Mouse (Mus musculus): Measurements from ENCODE around the gene Cdc42bpg. TPM values are rescaled to one million over a fixed set of nuclear protein-coding genes. Genes with fewer than 3 reads are reported as not detected.

Cdc42bpg gene
- total RNA-seq, 2 experiments from 2014 or later = 3.4 to 3.9 TPM

DNA sequence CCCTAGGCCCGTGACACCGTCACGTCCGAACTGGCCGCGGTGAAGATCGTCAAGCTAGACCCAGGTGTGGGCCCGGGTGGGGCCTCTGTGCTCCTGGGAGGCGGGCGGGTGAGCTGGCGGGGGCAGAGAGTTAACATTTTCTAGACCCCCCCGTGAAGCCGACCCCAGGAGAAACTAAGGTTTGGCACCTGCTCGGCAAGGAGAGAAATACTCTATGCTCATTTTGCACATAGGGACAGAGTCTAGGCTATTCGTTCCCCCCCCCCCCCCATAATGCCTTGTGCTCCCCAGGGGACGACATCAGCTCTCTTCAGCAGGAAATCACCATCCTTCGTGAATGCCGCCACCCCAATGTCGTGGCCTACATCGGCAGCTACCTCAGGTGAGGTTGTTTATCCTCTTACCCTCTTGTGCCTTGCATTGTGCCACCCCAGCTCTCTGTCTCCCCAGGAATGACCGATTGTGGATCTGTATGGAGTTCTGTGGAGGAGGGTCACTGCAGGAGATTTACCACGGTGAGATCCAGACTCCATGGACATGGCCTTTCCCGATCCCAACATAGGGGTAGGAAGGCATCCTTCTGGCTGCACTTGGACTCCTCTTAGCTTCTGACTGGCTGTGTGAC lies 35.3 kb downstream of the Cdc42bpg start:
- intact Hi-C loops (cut with DNase I; ENCODE audit: low total_unique reads) = no loop called here
- no peak for DNase-seq

DNA sequence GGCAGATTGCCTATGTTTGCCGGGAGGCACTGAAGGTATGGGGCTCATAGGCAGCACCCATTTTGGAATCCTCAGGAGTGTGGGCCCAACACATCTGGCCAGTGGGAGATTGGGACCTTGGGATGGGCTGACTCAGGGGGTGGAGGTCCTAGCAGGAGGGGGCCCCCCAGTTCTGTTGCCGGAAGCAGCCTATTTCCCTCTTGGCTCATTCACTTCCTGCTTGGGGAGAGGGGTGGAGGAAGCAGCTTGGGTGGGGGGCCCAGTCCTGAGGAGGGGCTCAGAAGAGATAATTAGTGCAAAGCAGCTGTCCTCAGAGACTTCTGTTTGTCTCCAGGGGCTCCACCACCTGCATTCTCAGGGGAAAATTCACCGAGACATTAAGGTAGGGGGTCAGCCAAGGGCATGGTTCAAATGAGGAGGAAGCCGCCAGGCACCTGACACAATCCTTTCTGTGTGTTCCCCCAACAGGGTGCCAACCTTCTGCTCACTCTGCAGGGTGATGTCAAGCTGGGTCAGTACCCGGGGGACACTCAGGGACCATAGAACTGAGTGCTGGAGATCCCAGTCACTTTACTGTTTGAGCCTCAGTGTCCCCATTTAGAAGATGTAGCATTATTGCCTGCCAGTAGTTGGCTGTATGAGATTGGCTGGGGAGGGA lies 36.1 kb downstream of the Cdc42bpg start:
- intact Hi-C loops (cut with DNase I; ENCODE audit: low total_unique reads) = no loop called here
- no peak for DNase-seq

DNA sequence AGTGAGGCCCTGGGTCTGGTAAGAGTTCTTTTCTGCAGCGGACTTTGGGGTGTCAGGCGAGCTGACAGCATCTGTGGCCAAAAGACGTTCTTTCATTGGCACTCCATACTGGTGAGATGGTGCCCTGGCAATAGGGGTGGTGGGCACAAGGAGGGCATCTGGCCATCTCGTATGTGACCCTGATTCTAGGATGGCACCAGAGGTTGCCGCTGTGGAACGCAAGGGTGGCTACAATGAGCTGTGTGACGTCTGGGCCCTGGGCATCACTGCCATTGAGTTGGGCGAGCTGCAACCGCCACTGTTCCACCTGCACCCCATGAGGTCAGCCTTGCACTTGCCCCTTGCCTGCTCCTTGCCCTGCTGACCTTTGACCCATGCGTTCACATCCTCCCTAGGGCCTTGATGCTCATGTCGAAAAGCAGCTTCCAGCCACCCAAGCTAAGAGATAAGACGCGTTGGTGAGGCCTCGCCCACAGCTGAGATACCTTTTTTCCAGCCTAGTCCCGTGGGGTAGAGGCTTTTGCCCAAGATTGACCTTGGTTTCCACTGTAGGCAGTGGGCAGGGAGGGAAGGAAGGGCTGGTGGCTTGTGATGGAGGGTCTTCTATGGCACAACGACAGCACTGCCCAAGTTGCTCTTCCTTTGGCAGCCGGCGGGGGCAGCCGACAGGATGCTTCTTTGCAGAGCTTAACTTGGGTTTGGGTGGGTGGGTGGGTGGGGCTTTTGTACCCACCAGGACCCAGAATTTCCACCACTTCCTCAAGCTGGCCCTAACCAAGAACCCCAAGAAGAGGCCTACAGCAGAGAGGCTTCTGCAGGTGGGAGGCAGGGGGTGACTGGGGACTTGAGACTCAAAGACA lies 37.0 kb downstream of the Cdc42bpg start:
- no peak for DNase-seq
- intact Hi-C loops (cut with DNase I; ENCODE audit: low total_unique reads) = no loop called here

DNA sequence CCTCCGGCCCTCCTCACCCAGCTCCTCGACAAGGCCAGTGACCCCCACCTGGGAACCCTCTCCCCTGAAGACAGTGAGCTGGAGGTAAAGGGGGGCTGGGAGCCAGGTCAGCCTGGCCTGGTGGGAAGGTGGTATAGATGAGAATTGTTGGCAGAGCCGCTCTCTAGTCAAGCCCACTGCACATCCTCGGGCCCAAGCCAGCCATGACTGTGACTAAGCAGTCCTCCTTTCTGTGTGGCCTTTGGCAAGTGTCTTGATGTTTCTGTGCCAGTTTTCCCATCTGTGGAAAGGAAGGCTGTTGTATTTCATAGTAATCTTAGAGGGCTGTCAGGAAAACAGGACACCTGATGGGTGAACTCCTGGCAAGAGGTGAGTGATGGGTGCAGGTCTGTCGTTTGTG lies 37.7 kb downstream of the Cdc42bpg start:
- DNase-seq = no peak
- intact Hi-C loops (cut with DNase I; ENCODE audit: low total_unique reads) = no loop called here

DNA sequence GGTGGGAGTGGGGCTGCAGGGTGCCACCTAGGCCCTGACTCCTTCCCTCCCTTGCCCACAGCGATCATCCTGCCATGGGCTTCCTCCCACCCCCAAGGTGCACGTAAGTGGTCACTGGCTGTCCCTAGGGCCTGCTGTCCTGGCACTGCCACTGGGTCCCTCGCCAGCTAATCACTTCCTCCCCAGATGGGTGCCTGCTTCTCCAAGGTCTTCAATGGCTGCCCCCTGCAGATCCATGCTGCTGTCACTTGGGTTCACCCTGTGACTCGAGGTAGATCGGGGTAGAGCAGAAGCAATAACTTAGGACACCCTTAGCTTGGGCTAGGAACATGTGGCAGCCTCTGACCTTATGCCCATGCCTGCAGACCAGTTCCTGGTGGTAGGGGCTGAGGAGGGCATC lies 39.8 kb downstream of the Cdc42bpg start:
- intact Hi-C loops (cut with DNase I; ENCODE audit: low total_unique reads) = no loop called here

DNA sequence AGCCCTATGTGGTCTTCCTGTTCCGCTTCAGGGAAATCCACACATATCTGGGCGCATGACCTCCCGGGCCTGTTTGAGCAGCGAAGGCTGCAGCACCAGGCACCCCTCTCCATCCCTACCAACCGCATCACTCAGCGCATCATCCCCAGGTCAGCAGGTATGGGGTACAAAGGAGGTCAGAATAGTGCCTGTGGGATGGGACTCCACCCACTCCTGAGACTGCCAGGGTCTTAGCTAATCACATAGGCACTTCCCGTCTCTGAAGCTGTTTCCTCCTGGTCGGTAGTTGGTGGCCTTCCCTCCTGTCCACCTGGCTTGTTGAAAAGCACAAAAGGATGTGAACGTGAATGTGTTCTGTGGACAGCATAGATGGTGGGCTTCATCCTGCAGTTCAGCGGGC lies 40.4 kb downstream of the Cdc42bpg start:
- intact Hi-C loops (cut with DNase I; ENCODE audit: low total_unique reads) = no loop called here
- DNase-seq = no peak

More for the DNA sequence above, 39.8 kb downstream of the Cdc42bpg start:
- DNase-seq = no peak

DNA sequence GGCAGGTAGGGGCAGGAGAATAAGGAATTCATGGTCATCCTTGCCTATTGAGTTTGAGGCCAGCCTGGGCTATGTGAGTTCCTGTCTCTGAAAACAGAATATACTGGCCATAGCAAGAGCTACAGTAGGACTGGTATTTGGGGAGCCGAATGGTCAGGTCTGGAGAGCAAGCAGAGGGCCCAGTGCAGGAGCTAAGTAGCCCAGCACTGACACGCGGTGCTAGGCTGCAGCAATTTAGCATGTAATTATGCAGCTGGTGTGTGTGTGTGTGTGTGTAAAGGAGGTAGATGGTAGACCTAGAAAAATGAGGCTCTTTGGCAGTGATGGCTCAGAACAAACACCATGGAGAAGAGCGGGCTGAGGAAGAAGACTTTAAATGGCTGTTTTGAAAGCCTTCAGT lies 41.4 kb downstream of the Cdc42bpg start:
- intact Hi-C loops (cut with DNase I; ENCODE audit: low total_unique reads) = no loop called here
- no peak for DNase-seq

DNA sequence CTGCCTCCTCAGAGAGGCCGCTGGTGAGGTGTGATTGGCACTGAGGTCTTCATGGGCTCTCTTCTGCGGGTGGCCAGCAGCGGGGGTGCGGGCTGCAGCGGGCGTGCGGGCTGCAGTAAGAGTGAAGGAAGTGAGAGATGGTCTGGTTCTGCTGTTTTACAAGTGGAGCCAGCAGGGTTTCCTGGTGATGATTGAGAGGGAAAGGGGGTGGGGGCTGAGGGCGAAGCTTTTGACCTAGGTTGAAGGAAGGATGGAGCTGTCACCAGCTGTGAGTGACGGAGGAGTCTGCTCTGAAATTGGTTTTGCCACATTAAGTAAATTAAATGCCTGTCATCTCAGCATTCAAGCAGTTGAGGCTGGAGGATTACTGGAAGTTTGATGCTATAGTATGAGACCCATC lies 42.5 kb downstream of the Cdc42bpg start:
- DNase-seq = no peak
- intact Hi-C loops (cut with DNase I; ENCODE audit: low total_unique reads) = no loop called here

DNA sequence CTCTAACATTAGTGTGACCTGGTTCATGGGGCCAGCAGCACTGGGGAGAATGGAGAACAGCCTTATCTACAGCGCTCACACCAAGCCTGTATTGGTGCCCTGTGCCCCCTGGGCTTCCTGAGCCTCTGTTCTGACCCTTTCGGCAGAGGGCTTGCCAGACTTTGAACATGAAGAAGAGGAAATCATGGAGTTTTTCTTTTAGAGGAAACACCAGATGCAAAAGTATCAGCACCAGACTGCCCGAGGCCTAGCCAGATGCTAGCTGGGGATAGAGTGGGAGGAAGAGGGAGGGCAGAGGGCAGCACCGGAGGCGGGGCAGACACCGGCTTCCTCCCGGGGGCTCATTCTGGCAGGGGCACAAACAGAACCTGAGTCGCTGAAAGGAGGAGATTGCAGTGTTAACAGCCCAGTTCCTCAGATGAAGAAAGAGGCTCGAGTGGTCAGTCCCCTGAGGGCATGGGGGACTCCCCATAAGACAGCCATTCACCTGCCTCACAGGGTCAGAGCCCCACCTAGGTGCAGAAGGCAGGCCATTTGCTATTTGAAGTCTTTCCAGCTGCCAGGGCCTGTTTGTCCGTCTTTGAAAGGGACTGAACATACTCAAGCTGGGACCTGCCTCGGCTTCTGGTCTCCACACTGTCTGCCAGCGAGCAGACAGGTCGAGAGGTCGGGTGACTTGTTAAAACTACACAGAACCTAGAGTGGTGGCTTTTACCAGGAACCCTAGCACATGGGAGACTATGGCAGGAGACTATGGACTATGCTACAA lies 43.1 kb downstream of the Cdc42bpg start:
- intact Hi-C loops (cut with DNase I; ENCODE audit: low total_unique reads) = no loop called here
- DNase-seq = no peak

DNA sequence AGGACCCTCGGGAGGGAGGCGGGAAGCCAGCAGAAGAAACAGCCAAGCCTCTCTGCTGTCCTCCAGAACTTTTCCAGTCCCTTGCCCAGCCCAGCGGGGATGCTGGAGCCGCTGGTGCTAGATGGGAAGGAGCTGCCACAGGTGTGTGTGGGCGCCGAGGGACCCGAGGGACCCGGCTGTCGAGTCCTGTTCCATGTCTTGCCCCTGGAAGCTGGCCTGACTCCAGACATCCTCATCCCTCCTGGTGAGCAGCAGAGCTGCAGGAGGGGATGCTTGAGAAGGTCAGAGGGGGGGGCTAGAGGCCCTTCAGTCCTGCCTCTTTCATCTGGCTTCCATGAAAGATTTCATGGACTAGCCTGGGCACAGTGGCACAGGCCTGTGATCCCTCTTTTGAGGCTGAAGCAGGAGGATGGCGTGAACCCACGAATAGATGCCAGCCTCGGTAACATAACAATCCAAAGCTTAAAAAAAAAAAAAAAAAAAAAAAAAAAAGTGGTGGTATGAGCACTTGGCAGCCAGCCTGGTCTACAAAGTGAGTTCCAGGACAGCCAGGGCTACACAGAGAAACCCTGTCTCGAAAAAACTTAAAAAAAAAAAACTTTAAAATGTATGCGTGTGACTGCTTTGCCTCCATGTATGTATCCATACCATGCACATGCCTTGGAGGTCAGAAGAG lies 45.3 kb downstream of the Cdc42bpg start:
- no peak for DNase-seq
- intact Hi-C loops (cut with DNase I; ENCODE audit: low total_unique reads) = no loop called here

DNA sequence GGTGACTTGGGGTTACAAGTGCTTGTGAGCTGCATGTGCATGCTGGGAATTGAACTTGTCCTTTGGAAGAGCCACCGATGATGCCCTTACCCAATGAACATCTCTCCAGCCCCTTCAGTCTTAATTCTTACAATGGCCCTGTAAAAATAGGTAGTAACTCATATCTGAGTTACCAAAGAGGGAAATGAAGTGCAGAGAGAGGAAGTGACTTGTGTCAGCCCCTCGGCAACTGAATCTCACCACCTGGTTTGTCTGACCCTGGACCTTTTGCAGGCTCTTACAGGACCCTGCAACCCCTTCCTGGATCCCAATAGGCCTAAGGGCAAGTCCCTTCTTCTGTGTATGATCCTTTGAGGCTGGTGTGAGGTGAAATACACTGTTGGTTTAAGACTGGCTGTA lies 45.9 kb downstream of the Cdc42bpg start:
- intact Hi-C loops (cut with DNase I; ENCODE audit: low total_unique reads) = no loop called here
- DNase-seq = no peak

DNA sequence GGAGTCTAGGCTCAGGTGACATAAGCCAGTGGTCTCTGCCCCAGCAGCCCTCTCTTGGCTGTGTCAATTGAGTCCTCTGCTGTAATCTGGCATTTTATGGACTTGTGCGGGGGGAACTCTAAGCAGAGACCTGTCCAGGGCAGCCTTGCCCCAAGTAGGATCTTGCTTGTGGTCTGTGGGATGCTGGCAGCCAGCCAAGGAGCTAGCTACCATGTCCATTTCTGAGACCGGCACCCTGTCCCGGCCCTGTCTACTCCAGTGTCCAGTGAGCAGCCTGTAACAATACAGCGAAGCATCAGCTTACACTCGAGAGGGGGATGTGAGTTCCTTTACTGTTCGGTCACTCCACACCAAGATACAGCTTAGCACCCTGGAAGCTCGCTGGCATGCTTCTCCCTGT lies 47.8 kb downstream of the Cdc42bpg start:
- no peak for DNase-seq
- intact Hi-C loops (cut with DNase I; ENCODE audit: low total_unique reads) = no loop called here

DNA sequence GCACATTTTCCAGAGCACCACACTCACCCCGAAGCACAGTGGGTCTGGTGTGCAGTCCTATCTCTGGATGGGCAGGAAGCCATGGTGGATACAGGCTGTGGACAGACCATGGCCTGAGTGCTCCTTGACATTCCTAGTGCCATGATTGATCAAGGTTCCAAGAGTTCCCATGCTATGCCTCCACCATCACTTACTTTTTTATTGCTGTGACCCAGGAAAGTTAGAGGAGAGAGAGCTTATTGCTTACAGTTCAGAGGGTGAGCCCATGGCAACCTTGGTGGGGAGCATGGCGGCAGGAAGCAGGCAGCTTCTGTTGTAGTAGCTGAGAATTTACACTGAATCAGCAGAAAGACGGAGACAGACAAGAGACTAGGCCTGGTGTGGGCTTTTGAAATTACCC lies 55.0 kb downstream of the Cdc42bpg start:
- intact Hi-C loops (cut with DNase I; ENCODE audit: low total_unique reads) = no loop called here
- no peak for DNase-seq

DNA sequence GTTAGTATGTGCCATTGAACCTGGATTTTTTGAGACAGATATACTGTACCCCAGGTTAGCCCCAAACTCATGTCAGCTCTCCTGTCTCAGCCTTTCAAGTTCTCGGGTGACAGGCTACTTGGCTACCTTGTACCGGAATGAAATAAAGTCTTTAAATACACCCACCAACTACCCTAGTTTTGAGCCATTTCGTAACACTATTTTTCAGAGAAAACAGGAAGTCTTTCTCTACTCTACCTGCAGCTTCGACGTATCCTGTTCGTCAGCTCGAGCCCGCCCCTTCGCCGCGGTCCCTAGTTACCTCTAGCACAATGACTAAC lies 56.8 kb downstream of the Cdc42bpg start:
- intact Hi-C loops (cut with DNase I; ENCODE audit: low total_unique reads) = no loop called here
- DNase-seq = no peak

DNA sequence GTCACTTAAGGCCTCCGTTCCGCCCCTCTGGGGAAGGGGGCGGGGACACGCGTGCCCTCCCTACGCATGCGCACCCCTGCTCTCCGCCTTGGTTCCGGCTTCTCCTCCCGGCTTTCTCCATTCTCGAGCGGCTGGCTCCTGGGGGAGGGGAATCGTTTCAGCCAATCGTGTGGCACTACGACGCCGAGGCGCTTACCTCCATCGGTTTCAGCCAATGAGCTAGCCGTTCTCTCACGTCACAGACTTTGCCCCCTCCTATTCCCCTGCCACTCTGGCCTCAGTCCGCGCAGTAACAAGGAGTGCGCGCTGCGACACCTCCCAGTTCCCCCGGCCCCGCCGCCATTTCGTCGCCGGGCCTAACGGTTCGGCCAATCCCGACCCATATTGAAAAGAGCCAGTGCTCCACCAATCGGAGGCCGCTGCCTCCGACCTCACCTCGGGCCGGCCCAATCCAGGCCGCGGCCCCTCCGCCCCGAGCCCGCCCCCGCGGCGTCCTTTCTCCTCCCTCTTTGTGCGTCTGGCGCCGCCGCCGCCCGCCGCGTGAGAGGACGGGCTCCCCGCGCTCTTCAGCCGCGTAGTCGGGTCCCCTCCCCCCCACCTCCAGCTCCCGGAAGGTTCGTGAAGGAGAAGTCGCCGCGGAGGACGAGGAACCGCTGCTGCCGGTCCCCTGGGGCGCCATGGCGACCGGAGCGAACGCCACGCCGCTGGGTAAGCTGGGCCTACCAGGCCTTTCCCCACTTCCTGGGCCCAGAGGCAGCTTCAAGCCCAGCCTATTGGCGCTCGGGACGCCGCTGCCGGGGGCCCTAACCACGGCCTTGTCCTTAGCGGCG lies 57.4 kb downstream of the Cdc42bpg start, which contains the start of gene Sf1:
Gene Sf1, plus strand, starts transcription at position 280 of the 830 bp plus-strand sequence.
- DNase-seq = peak; percentile 100
- intact Hi-C loops (cut with DNase I; ENCODE audit: low total_unique reads) = no loop called here

DNA sequence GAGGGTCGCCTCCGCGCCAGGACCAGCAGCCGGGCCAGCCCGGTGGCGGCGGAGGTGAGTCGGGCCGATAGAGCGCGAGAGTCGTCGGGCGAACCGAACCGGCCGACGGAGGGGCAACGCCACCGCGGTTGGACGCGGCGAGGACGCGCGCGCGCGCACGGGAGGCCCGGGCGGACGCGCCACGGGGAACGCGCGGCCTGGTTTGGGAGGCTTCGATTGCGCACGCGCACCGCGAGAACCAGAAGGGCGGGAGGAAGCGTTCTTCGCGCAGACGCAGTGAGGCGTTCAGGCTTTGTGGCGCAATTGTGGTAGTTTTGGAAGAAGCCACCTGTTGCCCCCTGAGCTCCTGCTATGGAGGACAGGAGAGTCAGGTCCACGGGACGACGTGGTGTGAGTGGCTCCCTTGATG lies 58.1 kb downstream of the Cdc42bpg start:
- peak; percentile 93 for DNase-seq
- intact Hi-C loops (cut with DNase I; ENCODE audit: low total_unique reads) = no loop called here

DNA sequence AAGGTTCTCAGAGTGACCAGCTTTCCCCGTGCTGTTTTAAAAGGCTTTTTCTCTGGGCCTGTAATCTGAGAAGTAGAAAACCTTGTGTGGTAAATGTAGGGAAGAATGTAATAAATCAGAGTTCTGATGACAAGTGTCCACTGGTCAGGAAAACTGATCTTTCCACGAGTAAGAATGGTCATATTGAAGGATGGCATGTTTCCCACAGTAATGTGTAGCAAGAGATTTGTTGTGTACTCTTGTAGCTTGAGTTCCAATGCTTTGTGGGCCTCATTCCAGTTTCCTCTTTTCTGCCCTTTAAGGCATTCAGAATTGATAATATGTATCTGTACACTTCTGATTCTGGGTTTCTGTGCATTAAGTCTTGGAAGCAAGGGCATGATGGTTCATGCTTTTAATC lies 58.6 kb downstream of the Cdc42bpg start:
- DNase-seq = no peak
- intact Hi-C loops (cut with DNase I; ENCODE audit: low total_unique reads) = no loop called here

DNA sequence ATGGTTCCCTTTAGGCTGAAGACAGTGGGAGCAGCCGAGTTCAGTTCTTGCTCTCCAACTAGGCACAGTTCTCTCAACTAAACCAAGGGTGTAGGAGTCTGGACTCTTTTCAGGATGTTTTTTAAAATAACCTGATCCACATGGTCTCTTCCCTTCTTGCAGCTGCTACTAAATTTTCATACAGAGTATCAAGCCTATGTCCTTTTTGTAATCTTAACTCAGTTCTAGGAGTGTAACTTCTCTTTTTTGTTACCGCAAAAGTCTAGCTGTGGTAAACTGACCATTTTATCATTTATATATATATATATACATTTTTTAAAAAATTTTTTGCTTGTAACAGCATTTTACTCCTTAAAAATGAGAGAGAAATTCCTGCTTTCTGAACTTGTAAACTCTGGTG lies 63.9 kb downstream of the Cdc42bpg start:
- DNase-seq = no peak
- intact Hi-C loops (cut with DNase I; ENCODE audit: low total_unique reads) = no loop called here

DNA sequence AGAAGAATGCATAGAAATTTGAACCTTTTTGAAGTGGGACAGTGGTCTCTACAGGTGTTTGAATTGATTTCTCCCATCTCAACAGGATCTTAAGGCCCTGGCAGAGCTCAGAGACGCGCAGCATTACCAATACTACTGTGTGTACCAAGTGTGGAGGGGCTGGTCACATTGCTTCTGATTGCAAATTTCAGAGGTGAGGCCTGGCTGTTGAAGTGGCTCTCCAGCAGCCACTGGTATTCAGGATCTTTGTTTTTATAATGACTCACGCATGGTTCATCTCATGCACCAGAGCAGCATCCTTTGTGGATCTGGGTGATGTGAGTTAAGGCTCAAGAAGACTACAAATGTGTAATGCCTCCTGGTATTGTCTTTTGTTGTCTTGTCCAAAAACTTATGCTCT lies 66.2 kb downstream of the Cdc42bpg start:
- intact Hi-C loops (cut with DNase I; ENCODE audit: low total_unique reads) = no loop called here
- DNase-seq = no peak
